Mouse (Mus musculus) lung, embryonic 14.5 days (tissue): ENCODE data around the gene Frrs1. TPM values are rescaled to one million over a fixed set of nuclear protein-coding genes. Genes with fewer than 3 reads are reported as not detected.

Experiments used
- ATAC-seq: fragments of 200-750 bp; cut with Nextera tagmentation; 2 replicates; pipeline ENCODE4 v1.8.0; 2017; ENCODE audit warnings: mild to moderate bottlenecking, moderate TSS enrichment, moderate library complexity; ENCODE audit not compliant: insufficient read depth
- DNase-seq: peaks from one replicate; pipeline ENCODE4 v3.0.0-alpha.2; 2015
- H3K27ac ChIP-seq: fragments of 300-500 bp; sonication (generic); 2 replicates; pipeline ENCODE4 v1.5.1; 2014; ENCODE audit warnings: low read depth, mild to moderate bottlenecking, moderate library complexity
- H3K27me3 ChIP-seq: fragments of 300-500 bp; sonication (generic); 2 replicates; pipeline ENCODE4 v1.6.1; 2014; ENCODE audit warnings: low read length, control low read depth; ENCODE audit not compliant: insufficient read depth
- H3K36me3 ChIP-seq: fragments of 300-500 bp; sonication (generic); 2 replicates; pipeline ENCODE4 v1.6.1; 2014; ENCODE audit warnings: control low read depth; ENCODE audit not compliant: insufficient read depth
- H3K4me1 ChIP-seq: fragments of 300-500 bp; sonication (generic); 2 replicates; pipeline ENCODE4 v1.6.1; 2014; ENCODE audit warnings: antibody characterized with exemption, control low read depth; ENCODE audit not compliant: insufficient read depth
- H3K4me2 ChIP-seq: fragments of 300-500 bp; sonication (generic); 2 replicates; pipeline ENCODE4 v1.6.1; 2014; ENCODE audit warnings: mild to moderate bottlenecking
- H3K4me3 ChIP-seq: fragments of 300-500 bp; sonication (generic); 2 replicates; pipeline ENCODE4 v1.5.1; 2014; ENCODE audit warnings: low read depth, low read length
- H3K9ac ChIP-seq: fragments of 300-500 bp; sonication (generic); 2 replicates; pipeline ENCODE4 v1.6.1; 2014
- H3K9me3 ChIP-seq: fragments of 300-500 bp; sonication (generic); 2 replicates; pipeline ENCODE4 v1.6.1; 2016; ENCODE audit warnings: low read depth, low read length, control low read depth
- CTCF ChIP-seq: IDR thresholded peaks from 2 replicates; pipeline ENCODE4 v1.5.1; 2016; ENCODE audit warnings: antibody characterized with exemption, low read depth
- WGBS: fragments of 180-500 bp; shearing (Covaris S2); extraction: QIAGEN DNeasy Blood & Tissue Kit; methylation state at CpG from one replicate; pipeline ENCODE4 v1.1.7; 2014; 5-methylcytosine and 5-hydroxymethylcytosine counted together
- polyA plus RNA-seq: library from polyadenylated mRNA; unstranded; fragments of >200 nt; fragmentation: Nextera tagmentation; extraction: Ambion mirVana; gene quantifications from 2 replicates; pipeline ENCODE4 v1.2.1, GENCODE M21; 2014

The Frrs1 gene
- polyA plus RNA-seq, 1 experiment from 2014 or later = 8.9 TPM

DNA sequence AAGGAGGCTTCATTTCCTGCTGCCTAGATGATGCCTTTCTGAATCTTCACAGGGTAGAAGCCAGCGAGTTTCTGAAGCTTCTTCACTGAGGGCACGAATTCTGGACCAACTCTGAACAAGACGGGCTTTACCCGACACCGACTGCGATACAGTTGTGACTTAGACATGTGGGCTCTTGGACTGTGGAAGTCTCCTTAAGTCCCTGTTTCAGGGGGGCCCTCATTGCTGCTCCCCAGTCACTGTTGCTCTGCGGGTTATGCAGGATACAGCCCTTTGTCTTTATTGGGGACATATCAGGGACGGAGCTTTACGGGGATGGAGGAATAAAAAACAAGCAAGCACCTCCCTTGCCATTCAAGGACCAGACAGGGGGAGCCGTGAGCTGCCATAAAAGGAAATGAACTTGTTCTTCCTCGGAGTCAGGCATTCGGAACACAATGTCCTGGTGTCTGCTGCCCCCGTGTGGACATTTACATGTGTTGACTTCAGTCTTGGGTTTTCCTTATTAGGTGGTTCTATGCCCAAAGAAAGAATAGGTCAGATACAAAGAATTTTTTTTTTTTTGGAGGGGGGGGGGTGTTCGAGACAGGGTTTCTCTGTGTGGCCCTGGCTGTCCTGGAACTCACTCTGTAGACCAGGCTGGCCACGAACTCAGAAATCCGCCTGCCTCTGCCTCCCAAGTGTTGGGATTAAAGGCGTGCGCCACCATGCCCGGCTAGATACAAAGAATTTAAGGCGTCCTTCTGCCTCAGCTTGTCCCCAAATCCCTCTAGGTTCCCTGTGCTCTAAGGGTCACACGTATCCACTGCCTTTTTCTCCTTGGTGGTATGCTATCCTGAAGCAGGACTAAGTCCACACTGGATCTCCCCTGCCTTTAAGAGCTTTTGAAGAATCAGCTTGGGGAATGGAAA lies 23.2 kb upstream of the Frrs1 start:
- no peaks in the 10 kb centered on the region for H3K9me3 ChIP-seq
- H3K27me3 ChIP-seq = no peaks in the 10 kb centered on the region
- peak; percentile 90 for TF ChIP-seq CTCF
- H3K4me3 ChIP-seq = peak overlapping the region; percentile 34
- no peaks in the 10 kb centered on the region for H3K4me1 ChIP-seq
- H3K4me2 ChIP-seq = peak overlapping the region; percentile 77
- ATAC-seq (peak; percentile 90), DNase-seq (peak; percentile 99)
- no peaks in the 10 kb centered on the region for H3K36me3 ChIP-seq
- peak overlapping the region; percentile 60 for H3K9ac ChIP-seq
- WGBS = 21% methylated on average over 21 of the region's 21 CpGs
- no peak overlapping the region for H3K27ac ChIP-seq

- Histone ChIP-seq H3K9me3 (no peaks in the 10 kb centered on the region), H3K4me1 (no peaks in the 10 kb centered on the region), H3K4me3 (no peak overlapping the region), H3K36me3 (no peaks in the 10 kb centered on the region), H3K9ac (no peak overlapping the region), H3K27me3 (no peaks in the 10 kb centered on the region), H3K4me2 (no peak overlapping the region), H3K27ac (no peak overlapping the region)
- DNase-seq = no peak
- TF ChIP-seq CTCF = no peak
- no peak for ATAC-seq
- WGBS = 79% methylated on average over 23 of the region's 23 CpGs
Measured at GRCm38 (mm10) chr3:116836681-116837475, 22.4 kb upstream of the Frrs1 start.

GRCm38 (mm10) chr3:116841311-116841710 lies 18.0 kb upstream of the Frrs1 start:
- Histone ChIP-seq H3K4me3 (no peak overlapping the region), H3K36me3 (no peaks in the 10 kb centered on the region), H3K9ac (no peak overlapping the region), H3K9me3 (no peaks in the 10 kb centered on the region), H3K27ac (no peak overlapping the region), H3K4me2 (no peak overlapping the region), H3K4me1 (no peaks in the 10 kb centered on the region), H3K27me3 (no peaks in the 10 kb centered on the region)
- no peak for ATAC-seq
- WGBS = 89% methylated on average over 2 of the region's 2 CpGs
- TF ChIP-seq CTCF = no peak
- DNase-seq = no peak

DNA sequence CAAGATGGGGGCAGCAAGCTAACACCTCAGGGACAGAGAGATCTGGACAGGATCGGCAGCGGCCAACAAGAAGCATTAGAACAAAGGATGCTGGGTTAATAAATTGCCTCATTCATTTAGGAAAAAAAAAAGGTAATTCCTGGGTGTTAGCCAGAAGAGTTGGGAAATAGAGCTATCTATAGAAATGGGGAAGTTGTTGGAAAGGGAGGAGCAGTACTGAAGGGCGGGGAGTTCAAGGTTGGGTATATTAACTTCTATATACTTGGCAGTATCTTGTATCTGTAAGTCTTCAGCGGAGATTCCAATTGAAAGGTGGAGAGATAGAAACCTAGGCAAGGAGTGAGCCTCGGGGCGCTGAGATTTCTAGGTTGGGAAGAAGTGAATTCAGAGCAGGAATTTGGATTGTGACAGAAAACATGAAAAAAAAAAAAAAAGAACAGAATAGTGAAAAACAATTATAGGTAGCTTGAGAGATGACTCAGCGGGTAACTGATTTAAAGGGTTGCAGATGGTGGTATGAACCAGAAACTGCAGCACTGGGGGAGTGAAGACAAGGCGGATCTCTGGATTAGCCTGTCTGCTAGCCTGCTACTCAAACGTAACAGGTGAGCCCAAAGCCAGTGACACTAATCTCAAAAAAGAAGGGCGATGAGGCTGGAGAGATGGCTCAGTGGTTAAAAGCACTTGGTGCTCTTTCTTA lies 14.2 kb upstream of the Frrs1 start:
- H3K4me2 ChIP-seq = no peak overlapping the region
- no peak overlapping the region for H3K27ac ChIP-seq
- no peaks in the 10 kb centered on the region for H3K27me3 ChIP-seq
- 84% methylated on average over 10 of the region's 10 CpGs for WGBS
- H3K4me1 ChIP-seq = no peaks in the 10 kb centered on the region
- no peak for DNase-seq
- H3K9me3 ChIP-seq = no peaks in the 10 kb centered on the region
- TF ChIP-seq CTCF = no peak
- H3K36me3 ChIP-seq = no peaks in the 10 kb centered on the region
- no peak overlapping the region for H3K4me3 ChIP-seq
- no peak overlapping the region for H3K9ac ChIP-seq
- no peak for ATAC-seq

- no peak overlapping the region for H3K9ac ChIP-seq
- H3K4me3 ChIP-seq = no peak overlapping the region
- H3K27me3 ChIP-seq = no peaks in the 10 kb centered on the region
- WGBS = 46% methylated on average over 4 of the region's 4 CpGs
- H3K36me3 ChIP-seq = no peaks in the 10 kb centered on the region
- no peak overlapping the region for H3K4me2 ChIP-seq
- no peak for DNase-seq
- no peaks in the 10 kb centered on the region for H3K4me1 ChIP-seq
- H3K27ac ChIP-seq = no peak overlapping the region
- no peak for ATAC-seq
- no peaks in the 10 kb centered on the region for H3K9me3 ChIP-seq
- TF ChIP-seq CTCF = no peak
Measured at GRCm38 (mm10) chr3:116846084-116846483, 13.2 kb upstream of the Frrs1 start.

DNA sequence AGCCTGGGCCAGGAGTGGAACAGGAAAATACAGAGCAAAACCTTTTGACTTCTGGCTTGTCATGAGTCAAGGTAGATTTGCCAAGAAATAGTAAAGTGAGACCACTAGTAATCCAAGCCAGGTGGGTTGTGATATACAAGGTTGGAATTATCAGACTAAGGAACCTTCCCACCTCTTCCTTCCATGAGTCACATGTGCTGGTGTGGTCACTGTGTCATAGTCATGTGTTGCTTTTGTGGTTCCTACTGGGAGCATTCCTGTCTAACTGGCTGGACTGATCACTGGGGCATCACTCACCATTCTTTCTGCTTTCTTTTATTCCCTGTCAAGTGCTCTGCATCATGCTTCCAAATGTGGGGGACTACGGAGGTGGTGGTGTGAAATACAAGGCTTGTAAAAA lies 11.2 kb upstream of the Frrs1 start:
- Histone ChIP-seq H3K36me3 (no peaks in the 10 kb centered on the region), H3K9ac (no peak overlapping the region), H3K27me3 (no peaks in the 10 kb centered on the region), H3K9me3 (no peaks in the 10 kb centered on the region), H3K4me3 (no peak overlapping the region), H3K27ac (no peak overlapping the region), H3K4me2 (no peak overlapping the region), H3K4me1 (no peaks in the 10 kb centered on the region)
- no peak for DNase-seq
- no peak for TF ChIP-seq CTCF
- 97% methylated on average over 1 of the region's 1 CpGs for WGBS
- ATAC-seq = no peak
